Mouse (Mus musculus): ENCODE measurements around the gene Slc27a2.

DNA sequence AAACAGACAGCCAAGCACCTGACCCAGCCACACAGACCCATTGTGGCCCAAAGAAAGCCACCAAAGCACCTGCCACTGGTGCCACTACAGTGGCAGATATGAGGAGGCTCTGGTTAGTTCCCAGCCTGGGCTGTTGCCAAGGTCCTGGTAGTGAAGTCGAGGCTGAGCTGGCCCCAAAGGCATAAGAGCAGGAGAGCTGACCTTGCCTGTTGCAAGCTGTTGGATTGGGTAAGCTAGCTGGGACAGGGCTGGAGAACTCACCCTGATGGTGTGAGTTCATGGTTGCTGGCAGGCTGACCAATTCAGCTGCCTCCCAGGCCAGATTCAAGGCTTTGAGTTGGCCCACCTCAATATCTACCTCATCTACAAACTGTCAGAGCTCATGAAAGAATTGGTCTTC, 47.1 kb upstream of the Slc27a2 start:
- TF ChIP-seq CTCF (IDR thresholded peaks at IDR 0.05; ENCODE audit: insufficient read depth, low read depth, low read length) (no peak), POLR2A (IDR thresholded peaks at IDR 0.05; ENCODE audit: insufficient read depth, low read depth, low read length) (no peak)
